Mouse (Mus musculus): ENCODE measurements around the gene Tmeff1. TPM values are rescaled to one million over a fixed set of nuclear protein-coding genes. Genes with fewer than 3 reads are reported as not detected.
A peak's percentile ranks its signal among the peaks of the same experiment; 100 is the strongest.
"Not testable (repeated sequence)": the region's sequence is repeated elsewhere in the genome, so short reads cannot be mapped to it uniquely, and the experiment has no call there.

The Tmeff1 gene
- polyA plus RNA-seq, 1 experiment from 2014 or later: 72.2 TPM

- not testable (repeated sequence) for H3K27ac ChIP-seq (ENCODE audit: low read depth, low read length); H3K36me3 ChIP-seq (ENCODE audit: control insufficient read depth, insufficient read depth, low read length); H3K27me3 ChIP-seq (replicated peaks; ENCODE audit: control insufficient read depth, insufficient read depth, low read length); H3K9me3 ChIP-seq (ENCODE audit: control insufficient read depth, low read length); H3K9ac ChIP-seq (ENCODE audit: low read depth, low read length); H3K4me3 ChIP-seq (ENCODE audit: low read length); ATAC-seq; H3K4me1 ChIP-seq (ENCODE audit: control insufficient read depth, insufficient read depth, low read depth, low read length); H3K4me2 ChIP-seq (ENCODE audit: low read length)
- WGBS: 92% methylated on average over 13 of the region's 21 CpGs
Measured at GRCm38 (mm10) chr4:48683633-48684209, 98.7 kb downstream of the Tmeff1 start.

- Histone ChIP-seq H3K4me1 (ENCODE audit: control insufficient read depth, insufficient read depth, low read depth, low read length) (no peaks in the 10 kb centered on the region), H3K9ac (ENCODE audit: low read depth, low read length) (no peak overlapping the region), H3K4me3 (ENCODE audit: low read length) (no peak overlapping the region), H3K27me3 (replicated peaks; ENCODE audit: control insufficient read depth, insufficient read depth, low read length) (no peaks in the 10 kb centered on the region), H3K27ac (ENCODE audit: low read depth, low read length) (no peak overlapping the region), H3K9me3 (ENCODE audit: control insufficient read depth, low read length) (no peaks in the 10 kb centered on the region), H3K36me3 (ENCODE audit: control insufficient read depth, insufficient read depth, low read length) (no peaks in the 10 kb centered on the region), H3K4me2 (ENCODE audit: low read length) (no peak overlapping the region)
- 89% methylated on average over 7 of the region's 7 CpGs for whole genome bisulfite sequencing
- no peak for ATAC-seq
Measured at GRCm38 (mm10) chr4:48684593-48685187, 99.7 kb downstream of the Tmeff1 start.

GRCm38 (mm10) chr4:48688148-48688547 is 103.2 kb downstream of the Tmeff1 start:
- no peak for ATAC-seq
- Histone ChIP-seq H3K36me3 (ENCODE audit: control insufficient read depth, insufficient read depth, low read length) (no peaks in the 10 kb centered on the region), H3K27ac (ENCODE audit: low read depth, low read length) (no peak overlapping the region), H3K4me3 (ENCODE audit: low read length) (no peak overlapping the region), H3K9ac (ENCODE audit: low read depth, low read length) (no peak overlapping the region), H3K27me3 (replicated peaks; ENCODE audit: control insufficient read depth, insufficient read depth, low read length) (no peaks in the 10 kb centered on the region), H3K4me1 (ENCODE audit: control insufficient read depth, insufficient read depth, low read depth, low read length) (peaks cover 9% of the 10 kb centered on the region), H3K9me3 (ENCODE audit: control insufficient read depth, low read length) (no peaks in the 10 kb centered on the region), H3K4me2 (ENCODE audit: low read length) (no peak overlapping the region)
- 88% methylated on average over 6 of the region's 6 CpGs for WGBS

GRCm38 (mm10) chr4:48690640-48691039 is 105.7 kb downstream of the Tmeff1 start:
- no peaks in the 10 kb centered on the region for H3K36me3 ChIP-seq (ENCODE audit: control insufficient read depth, insufficient read depth, low read length)
- WGBS: 61% methylated on average over 9 of the region's 9 CpGs
- no peak overlapping the region for H3K4me2 ChIP-seq (ENCODE audit: low read length)
- H3K9me3 ChIP-seq (ENCODE audit: control insufficient read depth, low read length): no peaks in the 10 kb centered on the region
- no peak overlapping the region for H3K27ac ChIP-seq (ENCODE audit: low read depth, low read length)
- no peak overlapping the region for H3K4me3 ChIP-seq (ENCODE audit: low read length)
- H3K27me3 ChIP-seq (replicated peaks; ENCODE audit: control insufficient read depth, insufficient read depth, low read length): no peaks in the 10 kb centered on the region
- peaks cover 9% of the 10 kb centered on the region for H3K4me1 ChIP-seq (ENCODE audit: control insufficient read depth, insufficient read depth, low read depth, low read length)
- no peak overlapping the region for H3K9ac ChIP-seq (ENCODE audit: low read depth, low read length)
- ATAC-seq: peak; percentile 74

GRCm38 (mm10) chr4:48691793-48692437 is 106.9 kb downstream of the Tmeff1 start:
- Histone ChIP-seq H3K4me1 (ENCODE audit: control insufficient read depth, insufficient read depth, low read depth, low read length) (peaks cover 9% of the 10 kb centered on the region), H3K9ac (ENCODE audit: low read depth, low read length) (no peak overlapping the region), H3K4me3 (ENCODE audit: low read length) (no peak overlapping the region), H3K27ac (ENCODE audit: low read depth, low read length) (0 out of 2 replicates have a peak overlapping the region, but pooled peaks have one; percentile 31), H3K4me2 (ENCODE audit: low read length) (no peak overlapping the region), H3K36me3 (ENCODE audit: control insufficient read depth, insufficient read depth, low read length) (no peaks in the 10 kb centered on the region), H3K9me3 (ENCODE audit: control insufficient read depth, low read length) (no peaks in the 10 kb centered on the region), H3K27me3 (replicated peaks; ENCODE audit: control insufficient read depth, insufficient read depth, low read length) (no peaks in the 10 kb centered on the region)
- 40% methylated on average over 7 of the region's 7 CpGs for WGBS
- peak; percentile 76 for ATAC-seq

GRCm38 (mm10) chr4:48692736-48693292 is 107.8 kb downstream of the Tmeff1 start:
- H3K36me3 ChIP-seq (ENCODE audit: control insufficient read depth, insufficient read depth, low read length): no peaks in the 10 kb centered on the region
- H3K9ac ChIP-seq (ENCODE audit: low read depth, low read length): no peak overlapping the region
- no peak overlapping the region for H3K27ac ChIP-seq (ENCODE audit: low read depth, low read length)
- no peaks in the 10 kb centered on the region for H3K27me3 ChIP-seq (replicated peaks; ENCODE audit: control insufficient read depth, insufficient read depth, low read length)
- H3K4me2 ChIP-seq (ENCODE audit: low read length): no peak overlapping the region
- H3K4me3 ChIP-seq (ENCODE audit: low read length): no peak overlapping the region
- no peaks in the 10 kb centered on the region for H3K9me3 ChIP-seq (ENCODE audit: control insufficient read depth, low read length)
- H3K4me1 ChIP-seq (ENCODE audit: control insufficient read depth, insufficient read depth, low read depth, low read length): peaks cover 9% of the 10 kb centered on the region
- 29% methylated on average over 9 of the region's 9 CpGs for WGBS
- ATAC-seq: no peak

GRCm38 (mm10) chr4:48696706-48697105 is 111.7 kb downstream of the Tmeff1 start:
- H3K27ac ChIP-seq (ENCODE audit: low read depth, low read length): no peak overlapping the region
- no peak overlapping the region for H3K9ac ChIP-seq (ENCODE audit: low read depth, low read length)
- 91% methylated on average over 3 of the region's 3 CpGs for WGBS
- no peak overlapping the region for H3K4me2 ChIP-seq (ENCODE audit: low read length)
- H3K36me3 ChIP-seq (ENCODE audit: control insufficient read depth, insufficient read depth, low read length): no peaks in the 10 kb centered on the region
- no peak for ATAC-seq
- no peaks in the 10 kb centered on the region for H3K27me3 ChIP-seq (replicated peaks; ENCODE audit: control insufficient read depth, insufficient read depth, low read length)
- H3K4me3 ChIP-seq (ENCODE audit: low read length): no peak overlapping the region
- no peaks in the 10 kb centered on the region for H3K9me3 ChIP-seq (ENCODE audit: control insufficient read depth, low read length)
- H3K4me1 ChIP-seq (ENCODE audit: control insufficient read depth, insufficient read depth, low read depth, low read length): peaks cover 9% of the 10 kb centered on the region

- ATAC-seq: no peak
- Histone ChIP-seq H3K27me3 (replicated peaks; ENCODE audit: control insufficient read depth, insufficient read depth, low read length) (no peaks in the 10 kb centered on the region), H3K4me2 (ENCODE audit: low read length) (no peak overlapping the region), H3K9ac (ENCODE audit: low read depth, low read length) (no peak overlapping the region), H3K9me3 (ENCODE audit: control insufficient read depth, low read length) (no peaks in the 10 kb centered on the region), H3K36me3 (ENCODE audit: control insufficient read depth, insufficient read depth, low read length) (no peaks in the 10 kb centered on the region), H3K27ac (ENCODE audit: low read depth, low read length) (no peak overlapping the region), H3K4me3 (ENCODE audit: low read length) (no peak overlapping the region), H3K4me1 (ENCODE audit: control insufficient read depth, insufficient read depth, low read depth, low read length) (peaks cover 4% of the 10 kb centered on the region; the same call in 1 of the 2 replicates)
- WGBS: 62% methylated on average over 11 of the region's 11 CpGs
Measured at GRCm38 (mm10) chr4:48697302-48697701, 112.3 kb downstream of the Tmeff1 start.
